Mouse (Mus musculus): ENCODE measurements around the gene Fam81a. TPM values are rescaled to one million over a fixed set of nuclear protein-coding genes. Genes with fewer than 3 reads are reported as not detected.

Fam81a gene
- polyA plus RNA-seq, 1 experiment: 0.43 TPM

DNA sequence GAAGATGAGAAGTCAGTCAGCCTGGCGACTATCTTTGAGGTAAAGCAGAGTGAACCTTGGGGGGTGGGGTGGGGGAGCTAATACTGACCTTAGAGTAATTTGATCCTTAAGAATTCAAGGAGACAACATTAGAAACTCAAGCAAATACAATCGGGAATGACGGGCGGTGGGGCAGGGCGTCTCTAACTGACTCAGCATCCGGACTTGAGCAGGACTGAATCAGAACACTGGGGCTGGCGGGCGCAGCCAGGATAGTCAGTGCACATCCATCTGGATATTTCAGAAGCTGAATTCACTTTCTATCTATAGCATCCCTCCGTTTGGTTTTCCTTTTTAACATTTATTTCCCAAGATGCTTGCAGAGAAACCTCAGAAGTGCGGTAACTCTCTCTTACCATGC, 17.7 kb upstream of the Fam81a start:
- Histone ChIP-seq H3K4me3 (ENCODE audit: control insufficient read depth, insufficient read depth, low read length) (no peak overlapping the region), H3K27ac (ENCODE audit: control insufficient read depth, insufficient read depth, low read length) (no peak overlapping the region), H3K27me3 (ENCODE audit: control insufficient read depth, insufficient read depth, low read length) (no peaks in the 10 kb centered on the region), H3K4me1 (replicated peaks; ENCODE audit: control insufficient read depth, insufficient read depth, low read length) (no peaks in the 10 kb centered on the region), H3K36me3 (ENCODE audit: control insufficient read depth, insufficient read depth, low read length) (no peaks in the 10 kb centered on the region)
- WGBS: 90% methylated on average over 10 of the region's 10 CpGs
- no peak for DNase-seq
- TF ChIP-seq CTCF (IDR thresholded peaks at IDR 0.05; ENCODE audit: borderline replicate concordance, control insufficient read depth, extremely low read depth, insufficient read depth, low read length, poor library complexity) (no peak), POLR2A (IDR thresholded peaks at IDR 0.05; ENCODE audit: control insufficient read depth, extremely low read depth, insufficient read depth, low read length, poor library complexity) (no peak)

DNA sequence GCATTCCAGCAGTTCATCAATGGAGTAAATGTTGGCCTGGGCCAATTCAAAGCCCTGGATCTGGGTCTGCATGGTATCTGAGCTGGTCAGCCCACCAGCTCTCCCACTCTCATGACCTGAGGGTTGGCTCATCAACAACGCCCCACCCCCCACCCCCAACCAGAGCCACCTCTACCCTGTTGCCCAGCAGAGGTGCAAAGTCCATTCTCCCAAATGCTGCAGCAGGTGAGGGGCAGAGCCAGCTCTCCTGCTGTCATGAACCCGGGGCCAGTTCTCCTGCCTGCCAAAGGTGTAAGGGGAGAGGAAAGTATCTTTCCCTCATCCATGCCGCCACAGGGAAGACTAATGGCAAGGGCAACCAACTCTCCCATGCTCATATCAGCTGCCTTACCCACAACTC, 5.3 kb upstream of the Fam81a start:
- 91% methylated on average over 3 of the region's 3 CpGs for WGBS

DNA sequence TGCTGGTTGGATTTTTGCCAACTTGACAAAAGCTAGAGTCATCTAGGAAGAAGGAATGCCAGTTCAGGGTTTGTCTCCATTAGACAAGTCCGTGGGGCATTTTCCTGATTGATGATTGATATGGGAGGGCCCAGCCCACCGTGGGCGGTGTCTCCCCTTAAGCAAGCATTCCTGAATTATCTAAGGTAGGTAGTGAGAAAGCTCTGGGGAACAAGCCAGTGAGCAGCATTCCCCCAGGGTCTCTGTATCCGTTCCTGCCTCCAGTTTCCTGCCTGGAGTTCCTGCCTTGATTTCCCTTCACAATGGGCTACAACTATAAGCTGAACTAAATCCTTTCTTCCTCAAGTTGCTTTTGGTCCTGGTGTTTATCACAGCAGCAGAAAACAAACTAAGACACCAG, 3.1 kb upstream of the Fam81a start:
- H3K36me3 ChIP-seq (ENCODE audit: control insufficient read depth, insufficient read depth, low read length): no peaks in the 10 kb centered on the region
- no peak for DNase-seq
- 88% methylated on average over 4 of the region's 4 CpGs for WGBS
- H3K27me3 ChIP-seq (ENCODE audit: control insufficient read depth, insufficient read depth, low read length): no peaks in the 10 kb centered on the region; the same call in 1 of the 2 replicates
- H3K27ac ChIP-seq (ENCODE audit: control insufficient read depth, insufficient read depth, low read length): no peak overlapping the region
- no peak for TF ChIP-seq POLR2A (IDR thresholded peaks at IDR 0.05; ENCODE audit: control insufficient read depth, extremely low read depth, insufficient read depth, low read length, poor library complexity)
- TF ChIP-seq CTCF (IDR thresholded peaks at IDR 0.05; ENCODE audit: borderline replicate concordance, control insufficient read depth, extremely low read depth, insufficient read depth, low read length, poor library complexity): no peak
- peaks cover 12% of the 10 kb centered on the region for H3K4me1 ChIP-seq (replicated peaks; ENCODE audit: control insufficient read depth, insufficient read depth, low read length)
- H3K4me3 ChIP-seq (ENCODE audit: control insufficient read depth, insufficient read depth, low read length): no peak overlapping the region

More for the DNA sequence above, 5.3 kb upstream of the Fam81a start:
- Histone ChIP-seq H3K4me3 (ENCODE audit: control insufficient read depth, insufficient read depth, low read length) (no peak overlapping the region), H3K27ac (ENCODE audit: control insufficient read depth, insufficient read depth, low read length) (no peak overlapping the region), H3K4me1 (replicated peaks; ENCODE audit: control insufficient read depth, insufficient read depth, low read length) (no peaks in the 10 kb centered on the region), H3K36me3 (ENCODE audit: control insufficient read depth, insufficient read depth, low read length) (no peaks in the 10 kb centered on the region), H3K27me3 (ENCODE audit: control insufficient read depth, insufficient read depth, low read length) (no peaks in the 10 kb centered on the region)
- TF ChIP-seq POLR2A (IDR thresholded peaks at IDR 0.05; ENCODE audit: control insufficient read depth, extremely low read depth, insufficient read depth, low read length, poor library complexity) (no peak), CTCF (IDR thresholded peaks at IDR 0.05; ENCODE audit: borderline replicate concordance, control insufficient read depth, extremely low read depth, insufficient read depth, low read length, poor library complexity) (no peak)
- no peak for DNase-seq

DNA sequence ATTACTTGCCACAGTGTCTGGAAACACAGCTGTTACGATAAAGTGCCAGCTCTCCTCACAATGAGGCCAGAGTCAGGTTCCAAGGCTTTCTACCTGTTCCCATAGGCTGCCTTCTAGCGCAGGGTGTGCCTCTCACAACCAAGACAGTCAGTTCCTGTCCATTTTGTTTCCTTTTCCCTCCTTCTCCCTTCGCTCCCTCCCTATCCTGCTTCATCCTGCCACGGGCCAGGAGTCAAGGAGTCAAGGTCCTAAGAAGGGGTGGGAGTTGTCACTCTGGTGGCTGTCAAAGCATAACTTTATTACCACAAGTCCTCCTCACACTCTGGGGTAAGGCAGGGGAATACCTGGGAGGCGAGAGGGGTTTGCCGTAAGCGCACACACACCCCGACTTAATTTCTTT, 966 bp upstream of the Fam81a start:
- TF ChIP-seq CTCF (IDR thresholded peaks at IDR 0.05; ENCODE audit: borderline replicate concordance, control insufficient read depth, extremely low read depth, insufficient read depth, low read length, poor library complexity): no peak
- TF ChIP-seq POLR2A (IDR thresholded peaks at IDR 0.05; ENCODE audit: control insufficient read depth, extremely low read depth, insufficient read depth, low read length, poor library complexity): no peak
- DNase-seq: no peak
- Histone ChIP-seq H3K27ac (ENCODE audit: control insufficient read depth, insufficient read depth, low read length) (no peak overlapping the region), H3K36me3 (ENCODE audit: control insufficient read depth, insufficient read depth, low read length) (no peaks in the 10 kb centered on the region), H3K4me3 (ENCODE audit: control insufficient read depth, insufficient read depth, low read length) (no peak overlapping the region), H3K4me1 (replicated peaks; ENCODE audit: control insufficient read depth, insufficient read depth, low read length) (peaks cover 12% of the 10 kb centered on the region), H3K27me3 (ENCODE audit: control insufficient read depth, insufficient read depth, low read length) (no peaks in the 10 kb centered on the region; the same call in 1 of the 2 replicates)
- WGBS: 88% methylated on average over 8 of the region's 8 CpGs

DNA sequence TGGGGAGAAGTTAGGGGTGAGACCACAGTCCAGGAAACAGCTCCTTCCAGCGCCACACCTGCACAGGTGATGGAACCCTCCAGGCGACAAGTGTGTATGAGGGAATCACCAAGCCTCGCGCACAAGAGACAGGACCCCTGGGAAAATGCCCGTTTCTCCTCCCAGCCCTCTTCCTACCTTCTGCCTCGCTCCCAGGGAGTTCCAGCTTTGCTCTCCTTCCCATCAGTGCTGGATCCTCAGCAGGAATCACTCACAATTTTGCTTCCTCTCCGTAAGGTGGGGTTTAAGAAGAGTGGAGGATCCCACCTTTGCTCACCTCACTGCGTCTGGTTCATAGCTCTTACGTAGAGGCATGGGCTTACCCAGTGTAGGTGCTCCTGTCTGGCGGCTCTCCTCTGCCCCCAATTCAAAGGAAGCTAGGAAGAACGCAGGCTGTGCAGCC, 454 bp downstream of the Fam81a start:
- DNase-seq: no peak
- Histone ChIP-seq H3K36me3 (ENCODE audit: control insufficient read depth, insufficient read depth, low read length) (no peaks in the 10 kb centered on the region), H3K4me1 (replicated peaks; ENCODE audit: control insufficient read depth, insufficient read depth, low read length) (peaks cover 12% of the 10 kb centered on the region), H3K4me3 (ENCODE audit: control insufficient read depth, insufficient read depth, low read length) (no peak overlapping the region), H3K27ac (ENCODE audit: control insufficient read depth, insufficient read depth, low read length) (no peak overlapping the region), H3K27me3 (ENCODE audit: control insufficient read depth, insufficient read depth, low read length) (no peaks in the 10 kb centered on the region; the same call in 1 of the 2 replicates)
- TF ChIP-seq CTCF (IDR thresholded peaks at IDR 0.05; ENCODE audit: borderline replicate concordance, control insufficient read depth, extremely low read depth, insufficient read depth, low read length, poor library complexity): no peak
- TF ChIP-seq POLR2A (IDR thresholded peaks at IDR 0.05; ENCODE audit: control insufficient read depth, extremely low read depth, insufficient read depth, low read length, poor library complexity): no peak
- 24% methylated on average over 11 of the region's 11 CpGs for WGBS

DNA sequence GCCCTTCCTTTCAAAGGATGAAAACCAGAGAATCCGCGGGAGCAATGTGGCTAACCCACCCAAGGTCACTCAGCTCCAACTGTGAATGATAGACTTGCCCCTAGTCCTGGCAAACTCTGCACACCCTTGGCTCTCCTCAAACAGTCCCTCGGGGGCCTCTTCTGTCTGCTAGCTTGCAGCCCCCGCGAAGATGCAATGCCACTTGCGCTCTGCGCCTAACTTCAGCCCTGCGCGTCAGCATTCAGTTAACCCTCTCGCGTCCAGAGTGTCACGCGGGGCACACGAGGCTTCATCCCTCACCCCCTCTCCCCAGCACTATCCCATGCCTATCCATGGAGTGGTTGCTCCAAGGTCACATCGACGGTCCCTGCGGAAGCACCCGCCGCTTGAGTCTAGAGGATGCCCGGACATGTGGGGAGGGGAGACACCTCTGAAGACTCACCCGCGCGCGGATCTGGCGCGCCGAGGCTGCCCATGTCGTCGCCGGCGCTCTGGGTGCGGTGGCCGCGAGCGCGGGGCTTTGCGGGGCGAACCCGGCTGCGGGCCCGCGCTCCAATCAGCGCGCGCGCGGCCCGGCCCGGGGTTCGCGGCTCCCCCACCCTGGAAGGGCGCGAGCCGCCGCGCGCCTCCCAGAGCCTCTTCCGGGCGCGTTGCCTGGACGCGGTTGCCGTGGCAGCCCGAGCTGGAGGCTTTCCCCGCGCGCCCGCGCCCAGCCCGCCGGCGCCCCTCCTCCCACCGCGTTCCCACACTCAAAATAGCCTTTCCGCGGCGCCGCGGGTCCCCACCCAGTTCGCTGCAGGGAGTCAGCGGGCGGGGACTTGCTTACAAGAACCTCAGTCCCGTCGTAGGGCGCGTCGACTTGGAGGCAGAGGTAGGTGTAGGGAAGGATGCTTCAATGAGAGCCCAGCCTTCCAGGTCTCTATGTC, 1.2 kb downstream of the Fam81a start:
- Histone ChIP-seq H3K27ac (ENCODE audit: control insufficient read depth, insufficient read depth, low read length) (no peak overlapping the region), H3K27me3 (ENCODE audit: control insufficient read depth, insufficient read depth, low read length) (no peaks in the 10 kb centered on the region; the same call in 1 of the 2 replicates), H3K36me3 (ENCODE audit: control insufficient read depth, insufficient read depth, low read length) (no peaks in the 10 kb centered on the region), H3K4me3 (ENCODE audit: control insufficient read depth, insufficient read depth, low read length) (peak overlapping the region; percentile 31), H3K4me1 (replicated peaks; ENCODE audit: control insufficient read depth, insufficient read depth, low read length) (peaks cover 12% of the 10 kb centered on the region)
- TF ChIP-seq CTCF (IDR thresholded peaks at IDR 0.05; ENCODE audit: borderline replicate concordance, control insufficient read depth, extremely low read depth, insufficient read depth, low read length, poor library complexity) (no peak), POLR2A (IDR thresholded peaks at IDR 0.05; ENCODE audit: control insufficient read depth, extremely low read depth, insufficient read depth, low read length, poor library complexity) (no peak)
- DNase-seq: peak; percentile 30
- WGBS: under 1% methylated on average over 85 of the region's 87 CpGs
